Mouse (Mus musculus): ENCODE measurements around the gene Ubqln4. TPM values are rescaled to one million over a fixed set of nuclear protein-coding genes. Genes with fewer than 3 reads are reported as not detected.

Gene Ubqln4
- total and polyA plus RNA-seq, 3 experiments = 22.8 to 62.2 (median 39.6) TPM

Other genes starting within 250 kb of the Ubqln4 start
- 67.4 and 75.6 TPM in 2 replicates for gene Glmp, start 228.7 kb upstream of the Ubqln4 start, total RNA-seq (2012; rRNA removed)
- gene Glmp, start 228.7 kb upstream of the Ubqln4 start, total RNA-seq (2014; rRNA removed) = 37.8 and 42.7 TPM in 2 replicates
- 134 and 163 TPM in 2 replicates for gene Glmp, start 228.7 kb upstream of the Ubqln4 start, polyA plus RNA-seq (2012; ENCODE audit: insufficient read length, low read depth)
- gene Tmem79, start 217.6 kb upstream of the Ubqln4 start, total RNA-seq (2012; rRNA removed) = 3.2 and 3.4 TPM in 2 replicates
- 1.0 and 1.6 TPM in 2 replicates for gene Tmem79, start 217.6 kb upstream of the Ubqln4 start, total RNA-seq (2014; rRNA removed)
- gene Tmem79, start 217.6 kb upstream of the Ubqln4 start, polyA plus RNA-seq (2012; ENCODE audit: insufficient read length, low read depth) = 3.5 and 3.7 TPM in 2 replicates
- 58.3 and 65.9 TPM in 2 replicates for gene Smg5, start 217.5 kb upstream of the Ubqln4 start, total RNA-seq (2012; rRNA removed)
- gene Smg5, start 217.5 kb upstream of the Ubqln4 start, total RNA-seq (2014; rRNA removed) = 43.7 and 44.8 TPM in 2 replicates
- 77.0 and 81.6 TPM in 2 replicates for gene Smg5, start 217.5 kb upstream of the Ubqln4 start, polyA plus RNA-seq (2012; ENCODE audit: insufficient read length, low read depth)
- 0.08 and 0.13 TPM in 2 replicates for gene Paqr6, start 189.2 kb upstream of the Ubqln4 start, total RNA-seq (2012; rRNA removed)
- not detected in 2 replicates for gene Paqr6, start 189.2 kb upstream of the Ubqln4 start, total RNA-seq (2014; rRNA removed)
- 0.21 and 0.42 TPM in 2 replicates for gene Paqr6, start 189.2 kb upstream of the Ubqln4 start, polyA plus RNA-seq (2012; ENCODE audit: insufficient read length, low read depth)
- gene Bglap3, start 181.0 kb upstream of the Ubqln4 start, total RNA-seq (2012; rRNA removed) = 0.59 and 1.0 TPM in 2 replicates
- gene Bglap3, start 181.0 kb upstream of the Ubqln4 start, total RNA-seq (2014; rRNA removed) = 1.7 and 2.7 TPM in 2 replicates
- gene Bglap3, start 181.0 kb upstream of the Ubqln4 start, polyA plus RNA-seq (2012; ENCODE audit: insufficient read length, low read depth) = 2.0 and 2.1 TPM in 2 replicates
- not detected in 2 replicates for gene Bglap2, start 175.1 kb upstream of the Ubqln4 start, total RNA-seq (2012; rRNA removed)
- gene Bglap2, start 175.1 kb upstream of the Ubqln4 start, total RNA-seq (2014; rRNA removed) = not detected in 2 replicates
- not detected in 2 replicates for gene Bglap2, start 175.1 kb upstream of the Ubqln4 start, polyA plus RNA-seq (2012; ENCODE audit: insufficient read length, low read depth)
- not detected in 2 replicates for gene Bglap, start 169.3 kb upstream of the Ubqln4 start, total RNA-seq (2012; rRNA removed)
- not detected in 2 replicates for gene Bglap, start 169.3 kb upstream of the Ubqln4 start, total RNA-seq (2014; rRNA removed)
- not detected in 2 replicates for gene Bglap, start 169.3 kb upstream of the Ubqln4 start, polyA plus RNA-seq (2012; ENCODE audit: insufficient read length, low read depth)
- 99.1 and 99.9 TPM in 2 replicates for gene Pmf1, start 143.4 kb upstream of the Ubqln4 start, total RNA-seq (2012; rRNA removed)
- gene Pmf1, start 143.4 kb upstream of the Ubqln4 start, total RNA-seq (2014; rRNA removed) = 102 and 104 TPM in 2 replicates
- gene Pmf1, start 143.4 kb upstream of the Ubqln4 start, polyA plus RNA-seq (2012; ENCODE audit: insufficient read length, low read depth) = 135 and 144 TPM in 2 replicates
- gene Slc25a44, start 128.6 kb upstream of the Ubqln4 start, total RNA-seq (2012; rRNA removed) = 8.9 and 11.5 TPM in 2 replicates
- gene Slc25a44, start 128.6 kb upstream of the Ubqln4 start, total RNA-seq (2014; rRNA removed) = 12.9 and 13.2 TPM in 2 replicates
- gene Slc25a44, start 128.6 kb upstream of the Ubqln4 start, polyA plus RNA-seq (2012; ENCODE audit: insufficient read length, low read depth) = 15.9 and 17.5 TPM in 2 replicates
- 4.5 and 4.7 TPM in 2 replicates for gene Sema4a, start 92.6 kb upstream of the Ubqln4 start, total RNA-seq (2012; rRNA removed)
- gene Sema4a, start 92.6 kb upstream of the Ubqln4 start, total RNA-seq (2014; rRNA removed) = 2.3 and 3.5 TPM in 2 replicates
- 7.1 and 7.9 TPM in 2 replicates for gene Sema4a, start 92.6 kb upstream of the Ubqln4 start, polyA plus RNA-seq (2012; ENCODE audit: insufficient read length, low read depth)
- gene Lmna, start 43.8 kb upstream of the Ubqln4 start, total RNA-seq (2012; rRNA removed) = 60.7 and 67.7 TPM in 2 replicates
- 16.1 and 19.8 TPM in 2 replicates for gene Lmna, start 43.8 kb upstream of the Ubqln4 start, total RNA-seq (2014; rRNA removed)
- 17.2 and 21.5 TPM in 2 replicates for gene Lmna, start 43.8 kb upstream of the Ubqln4 start, polyA plus RNA-seq (2012; ENCODE audit: insufficient read length, low read depth)
- 3.4 and 4.9 TPM in 2 replicates for gene Mex3a, start 21.4 kb upstream of the Ubqln4 start, total RNA-seq (2012; rRNA removed)
- gene Mex3a, start 21.4 kb upstream of the Ubqln4 start, total RNA-seq (2014; rRNA removed) = 0.86 and 1.1 TPM in 2 replicates
- gene Mex3a, start 21.4 kb upstream of the Ubqln4 start, polyA plus RNA-seq (2012; ENCODE audit: insufficient read length, low read depth) = 2.0 and 2.5 TPM in 2 replicates
- gene Rab25, start 5.5 kb upstream of the Ubqln4 start, total RNA-seq (2012; rRNA removed) = 4.1 and 7.1 TPM in 2 replicates
- gene Rab25, start 5.5 kb upstream of the Ubqln4 start, total RNA-seq (2014; rRNA removed) = 0.76 and 0.79 TPM in 2 replicates
- gene Rab25, start 5.5 kb upstream of the Ubqln4 start, polyA plus RNA-seq (2012; ENCODE audit: insufficient read length, low read depth) = 1.8 and 2.0 TPM in 2 replicates
- gene Lamtor2, start 684 bp upstream of the Ubqln4 start, total RNA-seq (2012; rRNA removed) = 73.2 and 96.6 TPM in 2 replicates
- 42.3 and 44.0 TPM in 2 replicates for gene Lamtor2, start 684 bp upstream of the Ubqln4 start, total RNA-seq (2014; rRNA removed)
- 56.0 and 83.9 TPM in 2 replicates for gene Lamtor2, start 684 bp upstream of the Ubqln4 start, polyA plus RNA-seq (2012; ENCODE audit: insufficient read length, low read depth)
- gene Ssr2, start 22.1 kb downstream of the Ubqln4 start, total RNA-seq (2012; rRNA removed) = 364 and 435 TPM in 2 replicates
- gene Ssr2, start 22.1 kb downstream of the Ubqln4 start, total RNA-seq (2014; rRNA removed) = 325 and 377 TPM in 2 replicates
- 307 and 346 TPM in 2 replicates for gene Ssr2, start 22.1 kb downstream of the Ubqln4 start, polyA plus RNA-seq (2012; ENCODE audit: insufficient read length, low read depth)
- 40.0 and 43.9 TPM in 2 replicates for gene Arhgef2, start 52.2 kb downstream of the Ubqln4 start, total RNA-seq (2012; rRNA removed)
- gene Arhgef2, start 52.2 kb downstream of the Ubqln4 start, total RNA-seq (2014; rRNA removed) = 15.0 and 18.5 TPM in 2 replicates
- gene Arhgef2, start 52.2 kb downstream of the Ubqln4 start, polyA plus RNA-seq (2012; ENCODE audit: insufficient read length, low read depth) = 31.4 and 43.1 TPM in 2 replicates
- 0.08 TPM in 1 of 2 replicates, not detected in the other for gene Rxfp4, start 99.4 kb downstream of the Ubqln4 start, total RNA-seq (2012; rRNA removed)
- gene Rxfp4, start 99.4 kb downstream of the Ubqln4 start, total RNA-seq (2014; rRNA removed) = not detected in 2 replicates
- not detected in 2 replicates for gene Rxfp4, start 99.4 kb downstream of the Ubqln4 start, polyA plus RNA-seq (2012; ENCODE audit: insufficient read length, low read depth)
- gene Khdc4, start 132.0 kb downstream of the Ubqln4 start, total RNA-seq (2012; rRNA removed) = 35.2 and 40.2 TPM in 2 replicates
- 56.6 and 58.6 TPM in 2 replicates for gene Khdc4, start 132.0 kb downstream of the Ubqln4 start, total RNA-seq (2014; rRNA removed)
- gene Khdc4, start 132.0 kb downstream of the Ubqln4 start, polyA plus RNA-seq (2012; ENCODE audit: insufficient read length, low read depth) = 53.6 TPM in 2 replicates
- gene Rit1, start 163.1 kb downstream of the Ubqln4 start, total RNA-seq (2012; rRNA removed) = 21.4 and 23.7 TPM in 2 replicates
- gene Rit1, start 163.1 kb downstream of the Ubqln4 start, total RNA-seq (2014; rRNA removed) = 28.7 and 29.1 TPM in 2 replicates
- gene Rit1, start 163.1 kb downstream of the Ubqln4 start, polyA plus RNA-seq (2012; ENCODE audit: insufficient read length, low read depth) = 18.4 and 20.6 TPM in 2 replicates
- 3.8 and 4.5 TPM in 2 replicates for gene Syt11, start 221.4 kb downstream of the Ubqln4 start, total RNA-seq (2012; rRNA removed)
- 5.4 and 5.7 TPM in 2 replicates for gene Syt11, start 221.4 kb downstream of the Ubqln4 start, total RNA-seq (2014; rRNA removed)
- 8.2 and 8.8 TPM in 2 replicates for gene Syt11, start 221.4 kb downstream of the Ubqln4 start, polyA plus RNA-seq (2012; ENCODE audit: insufficient read length, low read depth)

Measured in CH12.LX (cell line).